Mouse (Mus musculus) forebrain, embryonic 16.5 days (tissue): ENCODE measurements around the gene Hexa. TPM values are rescaled to one million over a fixed set of nuclear protein-coding genes. Genes with fewer than 3 reads are reported as not detected.

Source experiments
- ATAC-seq: fragments of 200-750 bp; cut with Nextera tagmentation; 2 replicates; pipeline ENCODE4 v1.8.0; 2017; ENCODE audit warnings: mild to moderate bottlenecking, moderate library complexity
- H3K27ac ChIP-seq: fragments of 300-500 bp; sonication (generic); 2 replicates; pipeline ENCODE4 v1.5.1; 2014; ENCODE audit warnings: low read length, control low read depth
- H3K27me3 ChIP-seq: fragments of 300-500 bp; sonication (generic); replicated peaks from 2 replicates; pipeline ENCODE4 v1.6.1; 2014; ENCODE audit warnings: low read length; ENCODE audit not compliant: control insufficient read depth, insufficient read depth
- H3K36me3 ChIP-seq: fragments of 300-500 bp; sonication (generic); 2 replicates; pipeline ENCODE4 v1.6.1; 2014; ENCODE audit not compliant: control insufficient read depth, insufficient read depth
- H3K4me1 ChIP-seq: fragments of 300-500 bp; sonication (generic); replicated peaks from 2 replicates; pipeline ENCODE4 v1.6.1; 2014; ENCODE audit warnings: low read length; ENCODE audit not compliant: control insufficient read depth, insufficient read depth
- H3K4me2 ChIP-seq: fragments of 300-500 bp; sonication (generic); 2 replicates; pipeline ENCODE4 v1.6.1; 2014; ENCODE audit warnings: mild to moderate bottlenecking, low read length, control low read depth
- H3K4me3 ChIP-seq: fragments of 300-500 bp; sonication (generic); replicated peaks from 2 replicates; pipeline ENCODE4 v1.5.1; 2014; ENCODE audit warnings: mild to moderate bottlenecking, low read length, control low read depth
- H3K9ac ChIP-seq: fragments of 300-500 bp; sonication (generic); replicated peaks from 2 replicates; pipeline ENCODE4 v1.6.1; 2014; ENCODE audit warnings: low read depth, low read length, control low read depth
- H3K9me3 ChIP-seq: fragments of 300-500 bp; sonication (generic); 2 replicates; pipeline ENCODE4 v1.6.1; 2016; ENCODE audit warnings: low read length; ENCODE audit not compliant: control insufficient read depth
- WGBS: fragments of 180-500 bp; shearing (Covaris S2); extraction: QIAGEN DNeasy Blood & Tissue Kit; methylation state at CpG from one replicate; pipeline ENCODE4 v1.1.7; 2014; 5-methylcytosine and 5-hydroxymethylcytosine counted together
- polyA plus RNA-seq: library from polyadenylated mRNA; unstranded; fragments of >200 nt; fragmentation: Nextera tagmentation; extraction: Ambion mirVana; gene quantifications from 2 replicates; pipeline ENCODE4 v1.2.1, GENCODE M21; 2015

Hexa gene
- polyA plus RNA-seq, 1 experiment from 2014 or later = 51.3 TPM

DNA sequence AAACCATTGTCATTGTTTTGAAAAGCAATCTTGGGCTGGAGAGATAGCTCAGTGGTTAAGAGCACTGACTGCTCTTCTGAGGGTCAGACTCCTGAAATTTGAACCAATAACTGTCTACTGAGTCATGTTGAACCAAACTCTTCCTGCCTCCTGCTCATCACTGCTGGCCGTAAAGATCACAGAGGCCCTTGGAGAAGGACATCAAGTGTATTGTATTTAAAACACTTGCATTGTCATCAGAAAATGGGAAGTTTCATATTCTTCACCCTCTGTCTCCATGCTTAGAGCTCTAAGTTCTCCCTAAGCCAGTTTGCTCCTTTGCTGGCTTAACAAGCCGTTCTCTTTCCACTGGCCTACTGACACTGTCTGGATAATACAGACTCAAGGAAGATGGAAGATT lies 11.1 kb upstream of the Hexa start:
- H3K9ac ChIP-seq = no peak overlapping the region
- H3K4me1 ChIP-seq = no peaks in the 10 kb centered on the region
- no peaks in the 10 kb centered on the region for H3K27me3 ChIP-seq
- no peak overlapping the region for H3K4me3 ChIP-seq
- no peaks in the 10 kb centered on the region for H3K36me3 ChIP-seq
- H3K4me2 ChIP-seq = no peak overlapping the region
- no peaks in the 10 kb centered on the region for H3K9me3 ChIP-seq
- no peak overlapping the region for H3K27ac ChIP-seq
- WGBS = 88% methylated on average over 2 of the region's 2 CpGs
- no peak for ATAC-seq

DNA sequence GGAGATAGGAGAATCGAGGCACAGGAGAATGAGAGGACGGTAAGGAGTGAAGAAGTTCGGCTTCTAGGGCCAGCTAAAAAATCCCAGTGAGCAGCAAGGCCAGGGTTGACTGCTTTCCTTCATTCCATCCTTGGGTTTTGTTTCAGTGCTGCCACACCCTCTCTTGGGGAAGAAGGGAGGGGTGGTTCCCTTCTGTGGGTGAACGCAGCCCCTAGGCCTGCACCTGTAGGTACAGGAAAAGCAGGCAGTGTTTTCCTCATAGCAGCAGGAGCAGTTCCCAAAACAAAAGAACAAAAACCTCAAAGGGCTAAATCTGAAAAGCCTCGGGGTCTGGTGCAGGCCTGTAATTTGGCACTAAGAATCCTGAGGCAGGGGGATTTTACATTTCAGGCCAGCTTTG lies 7.7 kb upstream of the Hexa start:
- Histone ChIP-seq H3K27ac (no peak overlapping the region), H3K4me3 (no peak overlapping the region), H3K4me1 (no peaks in the 10 kb centered on the region), H3K9ac (no peak overlapping the region), H3K36me3 (no peaks in the 10 kb centered on the region), H3K9me3 (no peaks in the 10 kb centered on the region), H3K4me2 (no peak overlapping the region), H3K27me3 (no peaks in the 10 kb centered on the region)
- 15% methylated on average over 5 of the region's 5 CpGs for WGBS
- no peak for ATAC-seq

DNA sequence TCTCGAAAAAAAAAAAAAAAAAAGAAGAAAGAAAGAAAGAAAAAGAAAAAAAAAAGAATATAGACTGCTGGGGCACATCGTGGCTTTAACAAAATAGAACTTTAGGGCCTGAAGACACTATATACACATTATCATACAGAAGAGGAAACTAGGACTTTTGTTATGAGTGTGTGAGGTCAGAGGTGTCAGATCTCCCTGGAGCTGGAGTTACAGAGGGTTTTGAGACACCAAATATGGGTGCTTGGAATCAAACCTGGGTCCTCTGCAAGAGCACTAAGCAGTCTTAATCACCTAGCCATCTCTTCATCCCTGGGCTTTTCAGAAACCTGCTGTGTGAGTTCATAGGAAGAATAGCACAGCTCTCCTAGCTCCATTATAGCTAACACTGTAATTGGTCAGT lies 5.9 kb upstream of the Hexa start:
- no peak overlapping the region for H3K27ac ChIP-seq

DNA sequence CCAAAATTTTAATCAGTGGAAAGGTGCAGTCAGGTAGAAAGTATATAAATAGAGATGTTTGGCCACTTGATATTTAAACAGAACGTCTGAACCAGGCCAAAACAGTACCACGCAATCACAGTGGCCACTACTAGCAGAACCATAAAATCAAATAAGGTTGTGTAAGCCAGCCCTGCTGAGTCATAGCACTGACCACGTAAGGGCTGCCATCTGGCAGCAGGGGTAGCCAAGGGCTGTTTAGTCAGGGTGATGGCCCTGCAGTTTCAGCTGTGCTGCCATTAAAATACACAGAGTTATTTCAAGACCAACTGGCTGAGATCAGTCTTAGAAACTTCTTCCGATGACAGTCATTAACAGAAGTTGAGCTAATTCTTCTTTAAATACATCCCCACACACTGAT lies 5.5 kb upstream of the Hexa start:
- no peak for ATAC-seq
- Histone ChIP-seq H3K4me2 (no peak overlapping the region), H3K27me3 (no peaks in the 10 kb centered on the region), H3K4me3 (no peak overlapping the region), H3K36me3 (no peaks in the 10 kb centered on the region), H3K9ac (no peak overlapping the region), H3K9me3 (no peaks in the 10 kb centered on the region), H3K27ac (no peak overlapping the region), H3K4me1 (peaks cover under 1% of the 10 kb centered on the region; the same call in 1 of the 2 replicates)
- 54% methylated on average over 4 of the region's 4 CpGs for WGBS

More for the DNA sequence above, 5.9 kb upstream of the Hexa start:
- no peaks in the 10 kb centered on the region for H3K9me3 ChIP-seq
- H3K36me3 ChIP-seq = no peaks in the 10 kb centered on the region
- no peaks in the 10 kb centered on the region for H3K4me1 ChIP-seq
- H3K27me3 ChIP-seq = no peaks in the 10 kb centered on the region
- no peak overlapping the region for H3K4me3 ChIP-seq
- ATAC-seq = no peak
- H3K4me2 ChIP-seq = no peak overlapping the region
- no peak overlapping the region for H3K9ac ChIP-seq
- WGBS = 74% methylated on average over 2 of the region's 2 CpGs

DNA sequence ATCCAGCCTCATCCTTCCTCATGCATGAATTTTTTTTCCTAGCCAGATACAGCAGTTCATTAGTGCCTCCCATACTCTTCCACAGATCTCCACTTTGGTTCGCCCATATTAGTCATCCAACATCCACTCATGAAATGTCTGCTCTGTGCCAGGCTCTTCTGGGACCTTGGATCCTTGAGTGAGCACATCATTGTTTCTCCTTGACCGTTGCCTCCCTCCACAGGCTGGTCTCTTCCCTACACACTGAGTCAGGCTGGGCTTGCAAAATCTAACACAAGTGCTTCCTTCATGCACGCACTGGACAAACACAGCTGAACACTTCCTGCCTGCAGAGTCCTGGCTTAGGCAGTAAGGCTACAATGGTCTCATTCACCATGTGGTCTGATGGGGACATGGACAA lies 1.7 kb upstream of the Hexa start:
- Histone ChIP-seq H3K9ac (no peak overlapping the region), H3K4me3 (no peak overlapping the region), H3K4me2 (no peak overlapping the region), H3K27ac (no peak overlapping the region), H3K27me3 (no peaks in the 10 kb centered on the region), H3K9me3 (no peaks in the 10 kb centered on the region), H3K4me1 (peaks cover 15% of the 10 kb centered on the region), H3K36me3 (no peaks in the 10 kb centered on the region)
- WGBS = 95% methylated on average over 3 of the region's 3 CpGs
- no peak for ATAC-seq

DNA sequence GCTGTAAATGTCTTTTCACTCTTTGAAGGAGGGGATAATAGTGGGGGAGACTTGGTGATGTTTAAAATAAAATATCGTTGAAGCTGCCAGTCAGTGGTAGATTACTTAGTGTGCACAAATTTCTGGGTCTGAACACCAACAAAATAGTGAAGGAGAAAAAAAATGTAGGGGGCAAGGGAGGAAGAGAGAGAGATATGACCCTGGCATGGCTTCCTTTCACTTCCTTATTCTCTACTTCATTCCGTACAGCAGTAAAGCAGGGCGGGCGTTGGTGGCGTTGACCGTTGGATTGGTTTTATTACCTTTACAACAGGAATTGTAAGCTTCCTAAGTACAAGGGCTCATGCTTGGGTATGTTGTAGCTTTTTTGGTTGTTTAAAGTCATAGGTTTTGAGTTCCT lies 2.3 kb downstream of the Hexa start:
- Histone ChIP-seq H3K4me3 (no peak overlapping the region), H3K4me1 (peaks cover 15% of the 10 kb centered on the region), H3K36me3 (no peaks in the 10 kb centered on the region), H3K9ac (no peak overlapping the region), H3K27me3 (no peaks in the 10 kb centered on the region), H3K4me2 (no peak overlapping the region), H3K9me3 (no peaks in the 10 kb centered on the region), H3K27ac (no peak overlapping the region)
- WGBS = 90% methylated on average over 6 of the region's 6 CpGs
- no peak for ATAC-seq

DNA sequence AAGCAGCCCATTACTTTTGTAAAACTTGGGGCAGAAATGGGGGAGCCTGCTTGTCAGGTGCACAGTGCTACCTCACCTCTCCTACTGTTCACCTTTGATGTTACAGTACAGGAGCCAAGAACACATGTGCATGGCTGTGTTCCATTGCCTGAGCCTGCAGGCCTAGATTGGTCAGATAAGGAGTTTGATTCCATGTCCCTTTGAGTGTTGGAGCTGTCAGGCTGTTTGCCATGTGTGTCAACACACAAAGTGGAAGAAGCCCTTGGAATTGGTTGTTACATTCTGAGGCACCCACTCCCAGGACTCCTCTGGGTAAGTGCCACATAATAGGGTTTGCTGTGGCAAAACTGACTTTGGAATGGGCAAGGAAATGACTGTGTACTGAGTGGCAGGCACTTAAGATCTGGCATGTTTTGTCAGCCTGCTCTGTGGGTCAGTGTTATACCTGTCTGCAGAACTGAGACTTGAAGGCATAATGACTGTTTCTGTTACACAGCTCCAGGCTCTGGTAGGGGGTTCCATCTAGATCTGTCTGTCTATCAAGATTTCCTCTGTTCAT lies 3.5 kb downstream of the Hexa start:
- Histone ChIP-seq H3K9me3 (no peaks in the 10 kb centered on the region), H3K4me1 (peaks cover 15% of the 10 kb centered on the region), H3K4me3 (no peak overlapping the region), H3K4me2 (no peak overlapping the region), H3K9ac (no peak overlapping the region), H3K27me3 (no peaks in the 10 kb centered on the region), H3K36me3 (no peaks in the 10 kb centered on the region), H3K27ac (no peak overlapping the region)
- ATAC-seq = no peak

DNA sequence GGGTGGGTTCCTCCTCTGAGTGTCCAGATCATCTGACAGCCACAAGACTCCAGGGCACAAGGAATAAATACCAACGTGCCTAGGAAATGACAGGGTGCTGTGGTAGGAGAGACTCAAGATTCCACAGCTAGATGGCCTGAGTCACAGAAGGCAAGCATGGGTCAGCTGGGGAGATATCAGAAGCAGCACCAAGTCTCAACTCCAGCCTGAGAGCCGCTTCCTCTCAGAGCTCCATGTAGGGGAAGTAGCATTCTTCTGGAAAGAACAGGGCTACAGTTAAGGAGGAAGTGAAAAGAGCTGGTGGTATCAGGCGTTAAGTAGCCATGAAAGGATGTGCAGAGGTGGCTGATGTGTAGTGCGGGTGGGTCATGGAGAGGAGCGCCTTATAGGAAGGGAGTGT lies 5.4 kb downstream of the Hexa start:
- WGBS = 88% methylated on average over 5 of the region's 5 CpGs
- no peak overlapping the region for H3K9ac ChIP-seq
- peaks cover 11% of the 10 kb centered on the region for H3K4me1 ChIP-seq
- ATAC-seq = no peak
- H3K4me3 ChIP-seq = no peak overlapping the region
- H3K36me3 ChIP-seq = no peaks in the 10 kb centered on the region
- H3K27ac ChIP-seq = no peak overlapping the region
- no peak overlapping the region for H3K4me2 ChIP-seq
- no peaks in the 10 kb centered on the region for H3K9me3 ChIP-seq
- no peaks in the 10 kb centered on the region for H3K27me3 ChIP-seq

DNA sequence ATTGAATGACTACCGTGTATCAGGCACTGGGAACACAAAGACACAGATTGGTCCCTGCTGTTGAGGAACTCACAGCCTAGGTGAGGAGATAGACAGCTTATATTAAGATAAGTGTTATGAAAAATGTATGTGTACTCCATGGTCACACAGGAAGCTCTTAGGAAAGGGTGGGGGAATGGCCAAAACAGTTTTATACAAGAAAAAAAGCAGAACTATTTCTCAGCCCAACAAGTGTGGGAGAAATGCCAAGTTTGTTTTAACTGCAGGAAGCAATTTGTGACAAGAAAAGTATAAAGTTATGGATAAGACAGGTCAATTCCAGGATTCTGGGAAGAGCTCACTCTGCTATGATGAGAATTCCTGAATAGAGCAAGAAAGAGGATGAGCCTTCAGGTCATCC lies 8.5 kb downstream of the Hexa start:
- H3K4me1 ChIP-seq = no peaks in the 10 kb centered on the region
- WGBS = 93% methylated on average over 1 of the region's 1 CpGs
- no peak for ATAC-seq

DNA sequence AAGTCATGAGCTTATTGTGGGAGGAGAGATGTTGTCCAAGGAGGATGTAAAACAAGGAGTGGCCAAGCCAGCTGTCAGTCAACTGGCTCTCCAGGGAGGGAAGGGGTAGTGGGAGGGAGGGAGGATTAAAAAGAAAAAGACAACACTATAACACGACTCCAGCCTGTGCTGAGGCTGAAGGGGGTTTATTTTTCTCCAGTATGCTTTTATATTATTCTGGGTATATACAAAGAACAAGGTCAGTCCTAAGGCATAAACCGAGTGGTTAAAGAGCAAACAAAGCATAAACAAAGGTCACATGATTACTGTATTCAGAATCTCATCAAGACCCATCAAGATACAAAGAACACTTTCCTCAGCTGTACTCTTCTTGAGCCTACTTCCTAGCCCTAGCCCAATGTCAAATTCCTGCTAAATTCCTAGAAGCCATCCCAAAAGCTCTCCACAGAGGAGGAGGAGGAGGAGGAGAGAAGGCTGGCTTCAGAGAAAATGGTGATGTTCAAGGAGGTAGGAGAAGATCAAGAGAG lies 9.7 kb downstream of the Hexa start:
- 53% methylated on average over 2 of the region's 2 CpGs for WGBS
- Histone ChIP-seq H3K4me1 (no peaks in the 10 kb centered on the region), H3K4me3 (no peak overlapping the region), H3K9ac (no peak overlapping the region), H3K36me3 (no peaks in the 10 kb centered on the region), H3K4me2 (no peak overlapping the region), H3K9me3 (no peaks in the 10 kb centered on the region), H3K27me3 (no peaks in the 10 kb centered on the region), H3K27ac (no peak overlapping the region)
- no peak for ATAC-seq

More for the DNA sequence above, 8.5 kb downstream of the Hexa start:
- Histone ChIP-seq H3K36me3 (no peaks in the 10 kb centered on the region), H3K4me2 (no peak overlapping the region), H3K27ac (no peak overlapping the region), H3K9ac (no peak overlapping the region), H3K4me3 (no peak overlapping the region), H3K27me3 (no peaks in the 10 kb centered on the region), H3K9me3 (no peaks in the 10 kb centered on the region)
